In the genomic region with DNA sequence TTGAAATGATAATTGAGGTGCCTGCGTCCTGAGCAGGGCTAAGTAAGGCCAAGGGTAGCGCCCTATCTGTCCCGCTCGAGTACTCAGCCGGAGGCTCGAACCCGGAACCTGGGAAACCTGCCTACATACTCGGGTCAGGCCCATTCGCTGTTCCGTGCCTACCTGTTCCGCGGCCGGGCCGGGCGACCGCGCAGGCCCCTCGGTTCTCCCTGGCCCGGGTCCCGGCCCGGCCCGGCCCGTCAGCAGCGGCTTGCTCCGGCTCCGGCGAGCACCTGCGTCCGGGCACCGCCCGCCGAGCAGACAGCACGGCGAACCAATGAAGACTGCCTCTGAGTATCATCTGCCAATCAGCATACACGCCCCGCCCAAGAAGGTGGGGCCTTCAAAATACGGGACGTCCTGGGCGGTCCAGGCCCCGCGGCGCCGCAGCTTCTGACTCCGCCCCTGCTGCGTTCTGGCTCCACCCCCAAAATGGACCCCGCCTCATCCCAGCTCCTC, we compare ENCODE assay signal across 8 mouse cellular contexts. TPM values are rescaled to one million over a fixed set of nuclear protein-coding genes. Genes with fewer than 3 reads are reported as not detected.
DNase-seq lines count a peak whose midpoint lies in the region; ATAC-seq and TF ChIP-seq lines count a peak whose summit lies in the region.

March2 (minus strand) TSS at position 287 of the 498 bp plus-strand sequence.

- no peaks in the 10 kb centered on the region for H3K27me3 ChIP-seq in kidney, embryonic 14.5 days (ENCODE audit: control insufficient read depth, insufficient read depth, low read length)
- H3K27me3 ChIP-seq in limb, embryonic 15.5 days = no peaks in the 10 kb centered on the region

- no peaks in the 10 kb centered on the region for H3K36me3 ChIP-seq in kidney, embryonic 14.5 days (ENCODE audit: control insufficient read depth, insufficient read depth, low read length)
- no peaks in the 10 kb centered on the region for H3K36me3 ChIP-seq in limb, embryonic 15.5 days

- TF ChIP-seq POLR2A in bone marrow macrophage, adult 2 months (IDR thresholded peaks at IDR 0.05; ENCODE audit: borderline replicate concordance, low read depth, low read length) = no peak; the same call in 1 of the 2 replicates
- TF ChIP-seq POLR2A in embryonic fibroblast, embryonic 13.5 days (IDR thresholded peaks at IDR 0.05; ENCODE audit: low read depth, low read length) = 0 out of 2 replicates have a peak, but pooled peaks have one; percentile 24

- peak within 1 kb of the TSS; percentile 73 for H3K9ac ChIP-seq in kidney, embryonic 14.5 days (ENCODE audit: low read depth, low read length)
- H3K9ac ChIP-seq in limb, embryonic 15.5 days = peak within 1 kb of the TSS; percentile 76

- peak within 1 kb of the TSS; percentile 83 for H3K4me3 ChIP-seq in bone marrow macrophage, adult 2 months (ENCODE audit: insufficient read depth, low read length)
- H3K4me3 ChIP-seq in embryonic fibroblast, embryonic 13.5 days (ENCODE audit: insufficient read depth, low read length) = peak within 1 kb of the TSS; percentile 93
- H3K4me3 ChIP-seq in kidney, embryonic 14.5 days (ENCODE audit: low read length) = peak within 1 kb of the TSS; percentile 82
- peak within 1 kb of the TSS; percentile 93 for H3K4me3 ChIP-seq in limb, embryonic 15.5 days

- H3K27ac ChIP-seq in bone marrow macrophage, adult 2 months (ENCODE audit: insufficient read depth, low read depth, low read length) = no peak within 1 kb of the TSS
- H3K27ac ChIP-seq in embryonic fibroblast, embryonic 13.5 days (ENCODE audit: insufficient read depth, low read length) = no peak within 1 kb of the TSS
- no peak within 1 kb of the TSS for H3K27ac ChIP-seq in kidney, embryonic 14.5 days (ENCODE audit: low read depth, low read length)
- no peak within 1 kb of the TSS for H3K27ac ChIP-seq in limb, embryonic 15.5 days

- WGBS in kidney, embryonic 14.5 days = under 1% methylated on average over 46 of the region's 46 CpGs
- WGBS in limb, embryonic 15.5 days = under 1% methylated on average over 46 of the region's 46 CpGs

- DNase-seq in A20 (ENCODE audit: low read depth, low spot score) = peak; percentile 97
- DNase-seq in heart, adult 9 months (ENCODE audit: low spot score in 2 of 2) = peak; percentile 98 to 99
- DNase-seq in monocyte, adult 2 months (ENCODE audit: low read depth in 1 of 2, low spot score in 2 of 2) = peak; percentile 91 to 93
- DNase-seq in spleen, postnatal 36 days (ENCODE audit: low spot score in 2 of 2) = peak; percentile 95 to 97

- no peak for TF ChIP-seq CTCF in bone marrow macrophage, adult 2 months (IDR thresholded peaks at IDR 0.05; ENCODE audit: low read depth, low read length)
- TF ChIP-seq CTCF in embryonic fibroblast, embryonic 13.5 days (IDR thresholded peaks at IDR 0.05; ENCODE audit: borderline replicate concordance, insufficient read depth, low read length) = no peak

- H3K9me3 ChIP-seq in kidney, embryonic 14.5 days (ENCODE audit: control insufficient read depth, low read length) = no peaks in the 10 kb centered on the region
- no peaks in the 10 kb centered on the region for H3K9me3 ChIP-seq in limb, embryonic 15.5 days

- peak; percentile 100 for ATAC-seq in kidney, embryonic 14.5 days (ENCODE audit: low FRiP score, low TSS enrichment)
- peak; percentile 99 for ATAC-seq in limb, embryonic 15.5 days (ENCODE audit: insufficient number of reproducible peaks, low FRiP score, low TSS enrichment, low read depth)

- peaks cover 6% of the 10 kb centered on the region for H3K4me1 ChIP-seq in bone marrow macrophage, adult 2 months (ENCODE audit: control insufficient read depth, insufficient read depth, low read length)
- H3K4me1 ChIP-seq in embryonic fibroblast, embryonic 13.5 days (ENCODE audit: control insufficient read depth, insufficient read depth, low read length) = no peaks in the 10 kb centered on the region
- peaks cover 4% of the 10 kb centered on the region for H3K4me1 ChIP-seq in kidney, embryonic 14.5 days (ENCODE audit: control insufficient read depth, insufficient read depth, low read length)
- H3K4me1 ChIP-seq in limb, embryonic 15.5 days = peaks cover 10% of the 10 kb centered on the region; the same call in 1 of the 2 replicates

- H3K4me2 ChIP-seq in kidney, embryonic 14.5 days (replicated peaks; ENCODE audit: low read depth, low read length) = peak within 1 kb of the TSS; percentile 87
- peak within 1 kb of the TSS; percentile 76 for H3K4me2 ChIP-seq in limb, embryonic 15.5 days

RNA-seq across cellular contexts. Expression of gene March2, which starts in this region (rescaled TPM):
- 61.3 and 62.9 TPM in 2 replicates for polyA plus RNA-seq in bone marrow macrophage, adult 2 months (2012; ENCODE audit: insufficient read depth, insufficient read length, missing spikeins)
- polyA plus RNA-seq in embryonic fibroblast, embryonic 13.5 days (2011; ENCODE audit: insufficient read length, low read depth, missing spikeins) = 28.8 and 30.4 TPM in 2 replicates
- polyA plus RNA-seq in kidney, embryonic 14.5 days (2014; fragmentation: Nextera tagmentation; extraction: Ambion mirVana) = 31.2 and 46.1 TPM in 2 replicates
- polyA plus RNA-seq in limb, embryonic 15.5 days (2015; fragmentation: Nextera tagmentation; extraction: Ambion mirVana) = 62.6 and 65.6 TPM in 2 replicates
